Mouse (Mus musculus) hindlimb bud, embryonic 11.5 days (tissue): ENCODE results near the gene Gm10413.
"Not testable (repeated sequence)": the region's sequence is repeated elsewhere in the genome, so short reads cannot be mapped to it uniquely, and the experiment has no call there.

Experiments
- DNase-seq: peaks from one replicate; pipeline ENCODE4 v3.0.0-alpha.2; 2012; ENCODE audit warnings: low read depth, low spot score; ENCODE audit errors: extremely low spot score

Gm10413 gene

DNA sequence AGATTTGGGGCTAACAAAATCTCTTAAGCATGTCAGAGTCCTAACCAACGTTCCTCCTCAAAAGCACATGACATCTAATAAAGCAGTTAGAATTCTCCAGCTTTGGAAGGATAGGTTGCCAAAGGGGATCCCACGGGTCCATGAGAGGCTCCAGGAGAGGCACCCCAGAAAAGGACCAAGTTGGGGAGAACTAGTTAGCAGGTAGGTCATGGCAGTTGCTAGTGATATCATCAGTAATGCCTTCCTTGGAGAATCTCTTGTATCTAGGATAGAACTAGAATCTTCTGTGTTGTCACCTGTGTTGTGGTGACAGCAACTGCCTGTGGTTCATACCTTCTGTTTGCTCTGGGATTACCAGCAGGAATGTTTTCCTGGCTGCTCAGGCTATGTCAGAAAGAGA, at the start of gene Gm10413:
Gene Gm10413, plus strand, starts transcription at position 301 of the 400 bp plus-strand sequence.
- not testable (repeated sequence) for DNase-seq

DNA sequence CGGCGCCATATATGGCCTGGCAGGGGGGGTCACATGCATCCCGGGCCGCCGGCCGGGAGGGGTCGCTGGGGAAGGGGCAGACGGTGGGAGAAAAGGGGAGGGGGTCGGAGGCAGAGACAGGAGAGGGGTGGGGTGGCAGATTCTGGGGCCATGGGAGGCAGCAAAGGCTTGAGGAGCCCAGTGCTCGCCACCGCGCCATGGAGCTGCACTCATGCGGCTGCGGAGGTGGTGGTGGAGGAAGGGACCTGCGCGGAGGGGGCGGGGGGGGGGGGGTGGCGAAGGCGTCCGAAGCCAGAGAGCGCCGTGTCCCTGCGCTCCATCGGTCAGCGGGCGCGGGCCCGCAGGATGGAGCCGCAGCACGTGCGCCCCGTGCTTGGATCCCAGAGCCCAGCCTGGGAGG, 17.4 kb downstream of the Gm10413 start, which contains the start of gene Gm10409:
Gene Gm10409, plus strand, starts transcription at position 301 of the 400 bp plus-strand sequence.
- not testable (repeated sequence) for DNase-seq

DNA sequence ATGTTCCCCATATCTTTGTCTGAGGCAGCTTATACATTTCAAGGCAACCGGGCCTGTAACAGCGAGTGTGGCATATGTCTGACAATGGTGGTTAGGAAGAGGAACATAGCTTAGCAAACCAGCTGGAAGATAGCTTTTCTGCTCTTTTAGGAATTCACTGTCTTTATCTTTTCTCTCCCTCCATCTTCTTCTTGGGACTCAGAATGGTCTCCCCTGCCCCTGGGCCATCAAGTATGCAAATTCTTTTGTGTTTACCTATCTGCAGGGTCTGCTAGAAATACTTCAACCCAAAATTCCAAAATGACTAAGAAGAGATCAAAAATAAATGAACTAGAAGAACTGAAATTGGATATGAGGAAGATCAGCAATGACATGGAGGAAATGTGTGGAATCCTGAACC, 32.9 kb downstream of the Gm10413 start, which contains the start of gene Gm3005:
Gene Gm3005, plus strand, starts transcription at position 301 of the 400 bp plus-strand sequence.
- not testable (repeated sequence) for DNase-seq

DNA sequence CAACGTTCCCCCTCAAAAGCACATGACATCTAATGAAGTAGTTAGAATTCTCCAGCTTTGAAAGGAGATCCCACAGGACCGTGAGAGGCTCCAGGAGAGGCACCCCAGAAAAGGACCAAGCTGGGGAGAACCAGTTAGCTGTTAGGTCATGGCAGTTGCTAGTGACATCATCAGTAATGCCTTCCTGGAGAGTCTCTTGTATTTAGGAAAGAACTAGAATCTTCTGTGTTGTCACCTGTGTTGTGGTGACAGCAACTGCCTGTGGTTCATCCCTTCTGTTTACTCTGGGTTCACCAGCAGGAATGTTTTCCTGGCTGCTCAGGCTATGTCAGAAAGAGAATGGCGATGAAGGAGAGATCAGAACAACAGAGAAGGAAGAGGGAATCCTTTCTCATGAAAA, 54.2 kb downstream of the Gm10413 start, which contains the start of gene Gm10408:
Gene Gm10408, plus strand, starts transcription at position 301 of the 400 bp plus-strand sequence.
- not testable (repeated sequence) for DNase-seq
